Mouse (Mus musculus) T-helper 2 cell (primary cell): ENCODE measurements at regions not wholly inside any gene's neighbourhood (a gene's known extent, or its start where the extent isn't known, plus 50 kb on each side); places are given as distances from the start of the nearest gene placed in this dataset.

Source experiments
- in situ Hi-C: fragments of 300-600 bp; cut with MboI, MseI; formaldehyde crosslinking; loops from one replicate; pipeline ENCODE4 v1.15.1; 2025; ENCODE audit warnings: high pct_unique_total_duplicates

DNA sequence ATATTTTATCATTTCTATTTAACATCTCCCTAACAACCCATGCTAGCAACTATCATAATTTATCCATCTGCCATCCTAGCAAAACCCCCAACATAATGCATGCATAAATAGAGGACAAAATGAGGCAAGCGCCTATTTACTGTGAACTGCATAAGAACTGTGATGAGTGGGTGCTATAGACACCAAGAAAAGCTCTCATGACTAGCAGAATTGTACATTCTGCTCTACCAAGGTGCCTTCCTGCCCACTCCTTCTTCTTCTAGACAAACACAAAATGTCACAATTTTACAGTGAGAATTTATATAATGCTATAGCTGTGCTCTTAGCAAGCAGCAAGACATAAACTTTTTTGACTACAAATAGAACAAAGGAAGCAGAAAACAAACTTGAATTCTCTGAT, 305.9 kb downstream of the Brinp1 start:
- in situ Hi-C loops: no loop called here

- in situ Hi-C loops: no loop called here
These were observed 320.9 kb downstream of the Brinp1 start for GRCm38 (mm10) chr4:68633299-68633698.

- in situ Hi-C loops: no loop called here
These were observed 330.2 kb downstream of the Brinp1 start for GRCm38 (mm10) chr4:68624025-68624342.

GRCm38 (mm10) chr4:68623125-68624024, 330.8 kb downstream of the Brinp1 start:
- in situ Hi-C loops: no loop called here

DNA sequence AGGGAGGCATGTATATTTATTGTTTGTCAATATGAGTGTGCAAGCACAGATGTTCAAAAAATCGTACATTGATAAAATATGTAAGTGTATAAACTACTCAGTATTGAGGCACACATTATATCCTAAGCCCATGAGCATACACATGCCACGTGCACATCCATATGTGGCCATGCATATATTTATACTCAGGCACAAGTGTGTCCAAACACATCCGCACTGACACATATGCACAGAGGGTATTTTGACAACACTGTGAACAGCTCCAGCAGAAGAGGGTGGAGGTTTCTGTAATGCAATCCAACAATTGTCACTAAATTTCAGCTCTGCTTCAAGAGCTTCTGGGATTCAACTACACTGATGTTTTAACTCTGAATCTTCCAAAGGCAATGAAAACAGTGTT, 333.6 kb downstream of the Brinp1 start:
- in situ Hi-C loops: no loop called here

DNA sequence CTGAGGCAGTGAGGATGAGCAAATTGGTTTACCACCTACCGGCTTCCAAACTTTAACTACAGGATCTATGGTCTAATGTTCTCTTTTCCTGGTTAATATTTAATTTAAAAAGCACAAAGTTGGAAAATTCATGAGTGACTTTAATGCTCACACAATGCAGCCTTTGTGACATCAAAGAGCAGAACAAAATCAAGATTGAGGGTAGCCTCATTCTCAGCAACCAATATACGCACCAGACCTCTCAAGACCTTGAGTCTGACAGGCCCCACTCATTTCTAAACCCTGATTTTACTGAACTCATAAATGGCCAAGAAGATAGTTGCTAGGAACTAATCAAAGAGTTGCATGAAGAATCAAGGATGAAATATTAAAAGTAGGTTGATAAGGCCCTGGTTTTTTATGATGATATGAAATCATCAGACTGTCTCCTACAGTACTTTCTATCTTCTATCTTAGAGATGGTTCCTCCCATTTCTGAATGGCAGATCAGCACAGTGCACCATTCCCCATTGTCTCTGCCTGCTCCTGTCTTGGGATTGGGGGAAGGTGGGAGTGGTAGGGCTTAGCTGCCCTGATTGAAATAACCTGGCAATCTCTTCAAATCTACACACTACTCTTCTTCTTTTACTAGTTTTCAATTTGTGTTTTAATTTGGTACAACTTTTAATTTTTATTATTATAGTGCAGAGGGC, 338.3 kb downstream of the Brinp1 start:
- in situ Hi-C loops: no loop called here

GRCm38 (mm10) chr4:68612263-68613012, 341.8 kb downstream of the Brinp1 start:
- in situ Hi-C loops: no loop called here

DNA sequence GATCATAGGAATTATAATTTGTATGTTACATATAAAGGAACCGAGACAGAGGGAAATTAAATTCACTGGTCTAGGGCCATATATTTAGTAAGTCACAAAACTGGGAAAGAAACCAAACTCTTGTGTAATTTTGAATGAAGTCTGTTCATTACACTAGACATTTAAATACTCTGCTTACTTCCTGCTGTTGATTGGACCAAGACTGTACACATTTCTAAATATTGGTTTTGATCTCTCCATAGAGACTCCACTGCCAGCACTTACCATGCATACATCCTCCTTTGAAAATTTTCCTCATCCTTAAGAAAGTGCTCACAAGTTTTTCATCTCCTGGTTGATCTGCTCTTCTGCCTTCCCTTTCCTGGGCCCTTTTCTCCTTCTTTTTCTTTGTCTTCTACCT, 358.9 kb downstream of the Brinp1 start:
- in situ Hi-C loops: no loop called here

- in situ Hi-C loops: no loop called here
These were observed 378.8 kb downstream of the Brinp1 start for GRCm38 (mm10) chr4:68575375-68575774.

DNA sequence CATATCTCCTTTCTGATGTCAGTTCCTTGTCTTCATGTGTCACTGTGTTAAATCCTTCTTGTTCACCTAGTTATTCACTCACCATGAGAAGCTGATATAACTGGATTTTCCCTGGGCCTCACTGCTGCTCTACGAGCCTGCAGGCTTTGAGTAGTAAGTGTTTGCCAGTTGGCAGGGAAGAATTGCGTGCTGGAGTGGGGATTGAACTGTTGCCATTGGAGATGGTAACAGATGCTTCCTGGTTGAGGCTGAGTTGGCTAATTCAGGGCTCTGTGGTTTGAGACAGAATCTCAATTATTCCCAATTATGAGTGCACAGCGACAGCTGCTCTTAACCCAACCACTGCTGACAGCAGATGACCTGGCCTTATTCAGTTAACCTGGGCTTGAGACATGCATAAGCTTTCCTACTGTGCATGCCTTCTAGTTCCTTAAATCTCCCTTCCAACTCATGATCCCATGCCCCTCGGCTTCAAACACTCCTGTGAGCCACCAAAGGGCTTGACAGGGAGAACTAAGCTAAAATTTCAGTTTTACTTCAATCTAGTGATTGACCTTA, 379.5 kb downstream of the Brinp1 start:
- in situ Hi-C loops: no loop called here

GRCm38 (mm10) chr4:68573333-68573732, 380.9 kb downstream of the Brinp1 start:
- in situ Hi-C loops: no loop called here

- in situ Hi-C loops: no loop called here
These were observed 381.7 kb downstream of the Brinp1 start for GRCm38 (mm10) chr4:68572521-68572920.

DNA sequence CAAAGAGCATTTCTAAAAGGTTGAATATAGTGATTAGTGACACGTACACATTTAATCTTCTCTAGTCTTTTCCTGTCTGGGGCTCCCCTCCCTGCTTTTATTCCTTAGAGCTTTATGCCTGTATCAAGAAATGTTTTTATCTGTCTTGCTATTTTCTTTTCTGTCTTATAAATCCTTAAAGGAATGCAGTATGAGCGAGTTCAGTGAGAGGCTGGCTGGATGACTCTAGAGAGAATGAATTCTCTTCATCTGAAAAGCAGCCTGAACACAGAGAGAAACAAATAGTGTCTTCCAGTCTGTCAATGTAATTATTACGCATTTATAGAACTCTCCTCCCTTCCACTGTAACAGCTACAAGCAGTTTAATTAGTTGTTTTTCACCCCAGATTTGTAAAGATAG, 417.9 kb downstream of the Brinp1 start:
- in situ Hi-C loops: loop anchor here (10.0 kb wide), 1 partner anchor 989 kb away; no protein-coding TSS in a partner anchor

DNA sequence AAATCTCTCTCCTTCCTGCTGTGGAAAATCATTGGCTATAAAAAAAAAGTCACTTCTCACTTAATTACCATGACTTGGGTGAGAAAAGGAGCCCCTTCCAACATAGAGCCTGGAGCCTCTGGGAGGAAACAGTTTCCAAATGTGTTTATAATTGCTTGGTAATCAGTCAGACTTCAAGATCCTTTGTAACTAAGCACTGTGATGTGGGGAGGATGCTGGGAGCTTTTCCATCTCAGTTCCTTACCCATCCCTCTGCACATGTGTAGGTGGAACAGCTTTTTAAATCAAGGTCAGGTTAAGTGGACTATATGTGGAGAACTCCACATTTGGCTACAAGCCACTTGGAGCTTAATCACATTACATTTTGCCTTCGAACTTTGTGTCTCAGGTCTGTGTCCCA, 418.4 kb downstream of the Brinp1 start:
- in situ Hi-C loops: loop anchor here (10.0 kb wide), 1 partner anchor 989 kb away; no protein-coding TSS in a partner anchor

DNA sequence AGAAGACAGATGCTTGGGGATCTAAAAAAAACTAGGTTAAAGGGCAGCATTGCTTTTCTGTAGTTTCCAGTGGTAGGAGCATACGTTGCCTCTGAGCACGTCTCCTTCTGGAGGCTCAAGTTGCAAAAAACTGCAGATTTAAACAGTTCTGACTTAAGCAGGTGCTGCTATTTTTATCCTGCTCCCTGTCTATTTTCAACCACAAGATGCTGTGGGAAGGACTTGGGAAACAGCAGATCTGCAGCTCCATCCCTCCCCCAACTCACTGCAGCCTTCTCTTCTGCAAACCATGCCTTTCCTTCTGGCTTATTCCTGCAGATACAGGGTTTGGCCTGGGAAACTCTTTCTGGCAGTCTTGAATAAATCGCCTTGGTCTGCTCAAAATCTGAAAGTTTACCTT, 422.1 kb downstream of the Brinp1 start:
- in situ Hi-C loops: loop anchor here (10.0 kb wide), 1 partner anchor 993 kb away; no protein-coding TSS in a partner anchor

GRCm38 (mm10) chr4:68487993-68488392, 466.2 kb downstream of the Brinp1 start:
- in situ Hi-C loops: no loop called here

DNA sequence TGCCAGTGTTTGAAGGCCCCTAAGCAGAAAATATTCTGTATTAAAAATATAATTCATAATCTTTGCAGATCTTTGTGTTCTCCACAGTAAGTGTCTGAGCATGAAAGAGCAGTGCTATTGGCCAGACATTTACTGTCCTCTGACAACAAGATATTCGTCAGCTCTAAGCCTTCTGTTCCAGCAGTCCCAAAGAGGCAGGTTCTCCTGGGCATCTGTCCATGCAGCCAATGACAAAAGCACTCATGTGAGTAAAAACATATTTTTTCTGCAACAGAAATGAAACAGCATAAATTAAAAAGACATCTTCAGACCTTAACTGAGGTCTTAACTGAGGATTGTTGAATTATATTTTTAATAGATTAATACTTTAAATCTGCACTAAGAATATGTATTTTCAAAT, 467.3 kb downstream of the Brinp1 start:
- in situ Hi-C loops: no loop called here

GRCm38 (mm10) chr4:68461783-68462182, 492.4 kb downstream of the Brinp1 start:
- in situ Hi-C loops: no loop called here

GRCm38 (mm10) chr4:68416046-68416445, 538.2 kb downstream of the Brinp1 start:
- in situ Hi-C loops: no loop called here

DNA sequence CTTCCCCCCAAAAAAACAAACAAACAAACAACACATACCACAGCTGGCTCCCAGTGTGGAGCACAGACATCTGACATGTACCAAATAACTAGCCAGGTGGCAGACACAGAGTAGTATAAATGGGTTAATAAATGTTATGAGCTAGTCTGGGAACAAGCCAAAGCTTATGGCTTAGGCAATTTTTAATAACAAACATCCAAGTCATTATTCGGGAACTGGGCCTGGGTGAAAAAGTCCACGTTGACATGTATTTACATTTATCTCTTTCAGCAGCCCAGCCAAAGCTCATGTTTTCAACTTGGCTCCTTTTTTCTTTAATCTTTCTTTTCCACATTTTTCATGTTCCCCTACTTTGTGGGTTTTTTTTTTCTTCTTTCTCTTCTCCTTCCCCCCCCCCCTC, 543.4 kb downstream of the Brinp1 start:
- in situ Hi-C loops: no loop called here

DNA sequence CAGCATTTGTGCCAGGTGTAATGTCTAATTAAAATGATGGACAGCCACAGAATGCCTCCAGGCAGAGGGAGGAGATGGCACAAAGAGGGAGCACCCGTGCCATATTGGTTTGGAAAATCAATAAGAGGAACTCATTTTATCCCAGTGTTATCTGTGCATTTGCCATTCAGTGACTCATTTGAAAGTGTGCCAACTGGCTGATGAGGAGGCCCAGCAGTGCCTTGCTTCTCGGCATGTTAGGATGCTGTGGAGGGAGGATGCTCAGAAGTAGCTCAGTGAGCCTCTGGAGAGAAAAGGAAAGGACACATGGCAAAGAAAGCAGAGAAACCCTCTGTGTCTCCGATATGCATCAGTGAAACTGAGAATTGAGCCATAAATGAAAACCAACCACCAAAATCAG, 549.8 kb downstream of the Brinp1 start:
- in situ Hi-C loops: loop anchor here (10.0 kb wide), 1 partner anchor 1760 kb away; no protein-coding TSS in a partner anchor

DNA sequence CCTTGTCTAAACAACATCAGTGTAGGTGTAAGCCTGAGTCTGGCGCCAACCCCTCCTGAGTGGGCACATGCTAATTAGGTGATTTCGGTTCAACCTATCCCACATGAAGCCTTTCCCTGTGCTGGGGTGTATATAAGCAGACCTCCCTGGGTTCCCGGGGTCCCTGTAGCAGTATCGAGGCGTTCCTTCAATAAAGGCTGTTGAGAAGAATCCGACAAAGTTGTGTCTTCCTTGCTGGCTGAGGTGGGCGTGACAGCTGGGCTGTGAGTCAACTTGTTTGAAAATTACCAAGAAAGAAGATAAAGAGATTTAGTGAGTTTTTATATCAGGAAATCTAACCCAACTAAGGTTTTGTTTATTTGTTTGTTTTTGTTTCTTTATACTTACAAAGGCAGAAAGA, 567.1 kb downstream of the Brinp1 start:
- in situ Hi-C loops: no loop called here
